Mouse (Mus musculus) intestine, postnatal 0 days (tissue): ENCODE results near the gene Lhfpl5. TPM values are rescaled to one million over a fixed set of nuclear protein-coding genes. Genes with fewer than 3 reads are reported as not detected.

Experiments
- ATAC-seq: fragments of 200-750 bp; cut with Nextera tagmentation; 2 replicates; pipeline ENCODE4 v1.8.0; 2017; ENCODE audit warnings: mild to moderate bottlenecking, moderate TSS enrichment, moderate library complexity
- H3K27ac ChIP-seq: fragments of 300-500 bp; sonication (generic); 2 replicates; pipeline ENCODE4 v1.5.1; 2014; ENCODE audit warnings: mild to moderate bottlenecking, low read depth, low read length, moderate library complexity
- H3K27me3 ChIP-seq: fragments of 300-500 bp; sonication (generic); replicated peaks from 2 replicates; pipeline ENCODE4 v1.6.1; 2014; ENCODE audit warnings: low read length, mixed read lengths; ENCODE audit not compliant: control insufficient read depth, insufficient read depth
- H3K36me3 ChIP-seq: fragments of 300-500 bp; sonication (generic); 2 replicates; pipeline ENCODE4 v1.6.1; 2014; ENCODE audit warnings: mild to moderate bottlenecking, moderate library complexity; ENCODE audit not compliant: control insufficient read depth, insufficient read depth
- H3K4me1 ChIP-seq: fragments of 300-500 bp; sonication (generic); replicated peaks from 2 replicates; pipeline ENCODE4 v1.6.1; 2014; ENCODE audit warnings: antibody characterized with exemption, low read length, mixed read lengths; ENCODE audit not compliant: control insufficient read depth, insufficient read depth
- H3K4me2 ChIP-seq: fragments of 300-500 bp; sonication (generic); replicated peaks from 2 replicates; pipeline ENCODE4 v1.6.1; 2014; ENCODE audit warnings: low read depth, mild to moderate bottlenecking, moderate library complexity
- H3K4me3 ChIP-seq: fragments of 300-500 bp; sonication (generic); 2 replicates; pipeline ENCODE4 v1.5.1; 2014; ENCODE audit warnings: low read depth, low read length
- H3K9ac ChIP-seq: fragments of 300-500 bp; sonication (generic); 2 replicates; pipeline ENCODE4 v1.6.1; 2014; ENCODE audit warnings: mild to moderate bottlenecking, low read depth, low read length
- H3K9me3 ChIP-seq: fragments of 300-500 bp; sonication (generic); 2 replicates; pipeline ENCODE4 v1.6.1; 2016; ENCODE audit warnings: mixed run types; ENCODE audit not compliant: control insufficient read depth
- CTCF ChIP-seq: sonication (generic); IDR thresholded peaks from 2 replicates; pipeline ENCODE4 v1.5.1; 2016; ENCODE audit warnings: low read depth, mild to moderate bottlenecking, control low read depth, antibody characterized with exemption, moderate library complexity
- WGBS: fragments of 180-500 bp; shearing (Covaris S2); extraction: QIAGEN DNeasy Blood & Tissue Kit; methylation state at CpG from one replicate; pipeline ENCODE4 v1.1.7; 2014; 5-methylcytosine and 5-hydroxymethylcytosine counted together
- polyA plus RNA-seq: library from polyadenylated mRNA; unstranded; fragments of >200 nt; fragmentation: Nextera tagmentation; extraction: Ambion mirVana; gene quantifications from 2 replicates; pipeline ENCODE4 v1.2.1, GENCODE M21; 2015

Gene Lhfpl5
- polyA plus RNA-seq, 1 experiment from 2014 or later, result 1.3 TPM

DNA sequence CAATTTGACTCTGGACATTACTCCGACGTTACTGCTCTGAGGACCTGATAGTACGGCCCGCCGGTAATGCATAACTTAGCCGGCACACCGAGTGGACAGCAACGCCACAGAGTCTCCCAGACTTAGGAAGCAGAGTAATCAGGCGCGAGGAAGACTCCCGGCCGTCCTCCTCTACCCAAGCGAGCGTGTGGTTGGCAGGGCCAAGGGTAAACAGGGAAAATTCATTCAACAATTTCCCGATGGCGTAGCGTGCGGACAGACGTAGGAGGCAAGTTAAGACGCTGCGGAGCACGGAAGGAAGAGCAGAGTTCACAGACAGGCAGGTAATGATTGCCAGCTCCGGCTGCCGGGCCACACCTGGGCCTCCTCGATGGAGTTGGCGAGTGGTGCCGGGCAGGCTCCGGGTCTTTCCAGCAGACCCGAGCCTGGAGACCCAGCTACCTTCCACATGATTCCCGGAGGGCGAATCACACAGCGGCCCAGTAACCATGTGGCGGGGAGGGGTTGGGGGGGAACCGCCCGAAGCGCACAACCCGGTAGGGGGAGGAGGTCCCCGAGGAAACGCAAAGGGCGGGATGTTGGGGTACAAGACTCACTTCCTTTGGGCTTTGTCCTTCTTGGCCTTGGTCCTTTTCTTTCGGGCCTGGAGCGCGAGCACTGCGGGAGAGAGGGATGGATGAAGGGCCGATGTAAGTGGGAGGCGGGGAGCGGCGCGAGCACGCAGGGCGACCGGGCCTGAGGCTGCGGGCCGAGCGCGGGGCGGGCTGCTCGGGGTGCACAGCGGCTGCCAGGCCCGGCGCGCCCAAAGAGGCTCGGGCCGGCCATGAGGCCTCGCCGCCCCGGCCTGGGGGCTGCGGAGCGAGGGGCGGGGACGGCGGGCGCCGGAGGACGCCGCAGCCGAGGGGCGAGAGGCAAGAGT lies 46.2 kb downstream of the Lhfpl5 start:
- WGBS, result under 1% methylated on average over 71 of the region's 78 CpGs
- peak overlapping the region; percentile 96 for H3K27ac ChIP-seq
- TF ChIP-seq CTCF, result no peak
- H3K4me1 ChIP-seq, result 0 out of 2 replicates have a peak, but pooled peaks cover under 1% of the 10 kb centered on the region
- H3K9ac ChIP-seq, result peak overlapping the region; percentile 93
- peak overlapping the region; percentile 91 for H3K4me3 ChIP-seq
- no peaks in the 10 kb centered on the region for H3K27me3 ChIP-seq
- peaks cover 14% of the 10 kb centered on the region for H3K36me3 ChIP-seq
- no peaks in the 10 kb centered on the region for H3K9me3 ChIP-seq
- H3K4me2 ChIP-seq, result peak overlapping the region; percentile 90
- ATAC-seq, result peak; percentile 65

DNA sequence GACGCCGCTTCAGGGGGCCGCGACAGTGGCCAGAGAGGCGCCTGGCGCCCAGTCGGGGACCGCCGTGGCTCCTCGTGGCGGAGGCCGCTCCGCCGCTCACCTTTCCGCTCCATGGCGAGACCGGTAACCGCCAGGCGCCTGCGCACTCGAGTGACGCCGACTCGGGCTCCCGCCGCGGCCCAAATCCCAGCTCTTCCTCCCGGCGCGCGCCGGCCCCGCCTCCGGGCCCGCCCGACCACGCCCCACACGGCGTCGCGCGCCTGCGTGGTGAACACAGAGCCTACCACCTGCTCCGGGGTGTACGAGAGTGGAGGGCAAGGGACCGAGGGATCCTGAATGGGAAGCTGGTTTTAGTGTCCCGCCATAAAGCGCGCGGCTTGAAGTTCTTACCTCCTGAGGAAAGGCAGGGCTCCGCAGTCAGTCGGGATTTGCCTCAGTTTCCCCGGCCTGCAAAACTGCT lies 46.9 kb downstream of the Lhfpl5 start, which contains the start of gene Srpk1:
Gene Srpk1 (minus strand): TSS at position 410 of the 460 bp plus-strand sequence.
- peak within 1 kb of the TSS; percentile 93 for H3K9ac ChIP-seq
- peak within 1 kb of the TSS; percentile 91 for H3K4me3 ChIP-seq
- H3K36me3 ChIP-seq, result peaks cover 12% of the 10 kb centered on the region; the same call in 1 of the 2 replicates
- H3K27ac ChIP-seq, result peak within 1 kb of the TSS; percentile 96
- no peaks in the 10 kb centered on the region for H3K27me3 ChIP-seq
- no peak for TF ChIP-seq CTCF
- no peaks in the 10 kb centered on the region for H3K4me1 ChIP-seq
- WGBS, result under 1% methylated on average over 34 of the region's 53 CpGs
- ATAC-seq, result peak; percentile 84
- no peaks in the 10 kb centered on the region for H3K9me3 ChIP-seq
- H3K4me2 ChIP-seq, result peak within 1 kb of the TSS; percentile 90

- Histone ChIP-seq H3K4me3 (no peak overlapping the region), H3K9me3 (no peaks in the 10 kb centered on the region), H3K27me3 (no peaks in the 10 kb centered on the region), H3K9ac (no peak overlapping the region), H3K27ac (no peak overlapping the region), H3K4me1 (no peaks in the 10 kb centered on the region), H3K36me3 (peaks cover 4% of the 10 kb centered on the region; the same call in 1 of the 2 replicates), H3K4me2 (no peak overlapping the region)
- TF ChIP-seq CTCF, result no peak
- ATAC-seq, result no peak
- whole genome bisulfite sequencing, result 79% methylated on average over 2 of the region's 2 CpGs
Measured at GRCm38 (mm10) chr17:28624841-28625240, 49.4 kb downstream of the Lhfpl5 start.

DNA sequence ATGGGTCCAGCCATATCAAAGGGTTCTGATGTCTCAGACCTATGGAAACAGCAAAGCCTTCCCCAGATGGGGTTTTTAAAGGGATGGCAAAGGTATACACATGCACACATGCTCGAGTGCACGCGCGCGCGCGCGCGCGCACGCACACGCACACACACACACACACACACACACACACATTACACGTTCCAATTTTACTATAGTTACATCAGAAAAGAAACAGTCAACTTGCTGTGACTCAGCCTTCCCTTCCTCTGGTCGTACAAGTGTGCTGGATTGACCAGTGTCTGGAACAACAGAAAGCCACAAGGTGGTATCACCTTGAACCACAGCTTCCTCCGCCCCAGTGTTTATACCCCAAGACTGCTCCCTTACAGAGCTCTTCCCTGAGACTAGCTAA lies 49.9 kb downstream of the Lhfpl5 start:
- Histone ChIP-seq H3K4me1 (no peaks in the 10 kb centered on the region), H3K27me3 (no peaks in the 10 kb centered on the region)
- TF ChIP-seq CTCF, result no peak

DNA sequence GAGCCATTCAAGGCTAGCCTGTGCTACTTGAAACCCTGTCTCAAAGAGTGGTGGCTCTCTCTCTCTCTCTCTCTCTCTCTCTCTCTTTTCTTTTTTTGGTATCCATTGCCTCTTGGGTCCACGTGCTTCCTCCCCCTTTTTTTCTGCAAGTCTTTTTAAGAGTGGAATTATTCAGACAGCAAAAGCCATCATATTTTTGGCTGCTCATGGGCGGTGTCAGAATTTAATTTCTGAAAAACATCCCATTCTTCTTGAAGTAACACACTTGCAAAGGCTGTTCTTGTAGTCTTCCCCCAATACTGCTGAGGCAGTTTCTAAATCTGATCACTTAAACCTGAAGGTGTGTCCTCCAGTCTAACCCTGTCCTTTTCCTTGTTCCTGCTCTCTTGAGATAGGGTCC lies 51.5 kb downstream of the Lhfpl5 start:
- H3K9ac ChIP-seq, result no peak overlapping the region
- H3K4me3 ChIP-seq, result no peak overlapping the region
- no peaks in the 10 kb centered on the region for H3K4me1 ChIP-seq
- 85% methylated on average over 2 of the region's 2 CpGs for WGBS
- H3K36me3 ChIP-seq, result no peaks in the 10 kb centered on the region
- no peaks in the 10 kb centered on the region for H3K27me3 ChIP-seq
- no peak overlapping the region for H3K4me2 ChIP-seq
- TF ChIP-seq CTCF, result no peak
- H3K9me3 ChIP-seq, result no peaks in the 10 kb centered on the region
- H3K27ac ChIP-seq, result no peak overlapping the region
- no peak for ATAC-seq

More for the DNA sequence above, 49.9 kb downstream of the Lhfpl5 start:
- no peak for ATAC-seq
- Histone ChIP-seq H3K9ac (no peak overlapping the region), H3K27ac (no peak overlapping the region), H3K36me3 (no peaks in the 10 kb centered on the region), H3K4me3 (no peak overlapping the region), H3K4me2 (no peak overlapping the region), H3K9me3 (no peaks in the 10 kb centered on the region)
- WGBS, result 91% methylated on average over 15 of the region's 15 CpGs

- Histone ChIP-seq H3K4me1 (no peaks in the 10 kb centered on the region), H3K4me3 (no peak overlapping the region), H3K36me3 (no peaks in the 10 kb centered on the region), H3K9me3 (no peaks in the 10 kb centered on the region), H3K27me3 (no peaks in the 10 kb centered on the region), H3K4me2 (no peak overlapping the region), H3K9ac (no peak overlapping the region), H3K27ac (no peak overlapping the region)
- no peak for TF ChIP-seq CTCF
- ATAC-seq, result no peak
- 33% methylated on average over 10 of the region's 10 CpGs for WGBS
Measured at GRCm38 (mm10) chr17:28628248-28629124, 53.0 kb downstream of the Lhfpl5 start.
